Mouse (Mus musculus) liver, embryonic 11.5 days (tissue): ENCODE measurements around the gene Itpkc. TPM values are rescaled to one million over a fixed set of nuclear protein-coding genes. Genes with fewer than 3 reads are reported as not detected.

ENCODE experiments used
- ATAC-seq: fragments of 200-750 bp; cut with Nextera tagmentation; replicated peaks from 2 replicates; pipeline ENCODE4 v1.8.0; 2017; ENCODE audit warnings: moderate number of reproducible peaks, mild to moderate bottlenecking, moderate TSS enrichment, moderate library complexity; ENCODE audit not compliant: low FRiP score
- DNase-seq: peaks from one replicate; pipeline ENCODE4 v3.0.0-alpha.2; 2017; ENCODE audit warnings: low spot score
- H3K27ac ChIP-seq: fragments of 300-500 bp; sonication (generic); 2 replicates; pipeline ENCODE4 v1.5.1; 2014; ENCODE audit warnings: mild to moderate bottlenecking, low read depth, low read length, control low read depth
- H3K27me3 ChIP-seq: fragments of 300-500 bp; sonication (generic); replicated peaks from 2 replicates; pipeline ENCODE4 v1.6.1; 2014; ENCODE audit warnings: low read length, mixed read lengths; ENCODE audit not compliant: control insufficient read depth, insufficient read depth
- H3K36me3 ChIP-seq: fragments of 300-500 bp; sonication (generic); 2 replicates; pipeline ENCODE4 v1.6.1; 2014; ENCODE audit warnings: mild to moderate bottlenecking, low read length, moderate library complexity, mixed read lengths; ENCODE audit not compliant: control insufficient read depth, insufficient read depth
- H3K4me1 ChIP-seq: fragments of 300-500 bp; sonication (generic); replicated peaks from 2 replicates; pipeline ENCODE4 v1.6.1; 2014; ENCODE audit warnings: low read length, mixed read lengths; ENCODE audit not compliant: control insufficient read depth, insufficient read depth
- H3K4me2 ChIP-seq: fragments of 300-500 bp; sonication (generic); 2 replicates; pipeline ENCODE4 v1.6.1; 2014; ENCODE audit warnings: mild to moderate bottlenecking, control low read depth, moderate library complexity
- H3K4me3 ChIP-seq: fragments of 300-500 bp; sonication (generic); 2 replicates; pipeline ENCODE4 v1.5.1; 2014; ENCODE audit warnings: low read depth, low read length, control low read depth
- H3K9ac ChIP-seq: fragments of 300-500 bp; sonication (generic); 2 replicates; pipeline ENCODE4 v1.6.1; 2014; ENCODE audit warnings: low read depth, low read length, control low read depth
- H3K9me3 ChIP-seq: fragments of 300-500 bp; sonication (generic); 2 replicates; pipeline ENCODE4 v1.6.1; 2016; ENCODE audit warnings: low read length, inconsistent platforms, mixed read lengths; ENCODE audit not compliant: control insufficient read depth
- WGBS: fragments of 180-500 bp; shearing (Covaris S2); extraction: QIAGEN DNeasy Blood & Tissue Kit; methylation state at CpG from one replicate; pipeline ENCODE4 v1.1.7; 2014; 5-methylcytosine and 5-hydroxymethylcytosine counted together
- polyA plus RNA-seq: library from polyadenylated mRNA; unstranded; fragments of >200 nt; fragmentation: Nextera tagmentation; extraction: Ambion mirVana; gene quantifications from 2 replicates; pipeline ENCODE4 v1.2.1, GENCODE M21; 2014

The Itpkc gene
- polyA plus RNA-seq, 1 experiment from 2014 or later, result 3.5 TPM

DNA sequence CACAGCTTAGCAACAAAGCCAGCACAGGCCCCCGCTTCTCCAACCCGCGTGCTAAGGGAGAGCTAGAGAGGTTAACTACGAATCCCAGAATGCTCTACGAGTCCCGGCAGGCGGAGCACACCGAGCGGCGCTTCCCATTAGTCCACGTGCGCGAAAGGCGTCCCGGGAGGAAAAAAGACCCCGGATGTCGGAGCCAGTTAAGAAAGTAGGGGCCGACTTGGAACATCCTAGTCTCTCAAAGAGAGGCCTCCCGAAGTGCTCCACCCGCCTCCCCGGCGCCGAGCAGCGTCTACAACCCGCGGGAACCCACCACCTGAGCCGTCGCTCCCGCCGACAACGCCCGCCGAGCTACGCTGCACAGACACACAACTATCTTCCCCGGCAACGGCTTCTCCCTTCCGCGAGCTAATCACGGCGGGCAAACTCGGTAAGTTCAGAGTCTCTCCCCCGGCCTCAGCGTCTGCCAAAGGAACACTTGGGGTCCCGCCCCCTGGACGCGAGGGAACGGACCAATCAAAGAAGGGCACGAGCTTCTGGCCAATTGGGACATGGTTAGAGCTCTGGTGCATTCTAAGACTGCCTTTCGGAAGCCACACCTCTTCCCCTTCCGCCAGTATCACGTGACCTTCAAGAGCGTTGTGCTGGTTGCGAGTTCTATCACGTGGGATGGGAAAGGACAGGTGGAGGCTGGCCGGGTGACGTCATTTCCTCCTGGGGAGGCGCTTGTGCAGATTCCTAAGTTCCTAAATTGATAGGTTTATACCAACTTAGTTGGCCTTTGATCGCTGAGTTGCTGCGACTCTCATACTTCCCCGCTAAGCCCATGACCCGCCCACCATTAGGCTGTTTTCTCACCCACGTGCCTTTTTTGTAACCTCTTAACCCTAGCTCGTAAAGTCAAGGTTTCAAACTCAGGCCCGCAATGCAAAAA, 32.5 kb downstream of the Itpkc start, which contains the start of the genes BC024978 and Snrpa:
TSS of gene BC024978 (plus strand) at position 101 of the 931 bp plus-strand sequence.
TSS of gene Snrpa (minus strand) at position 591 of the 931 bp plus-strand sequence.
- DNase-seq, result peak; percentile 92
- H3K9me3 ChIP-seq, result no peaks in the 10 kb centered on the region
- H3K27me3 ChIP-seq, result no peaks in the 10 kb centered on the region
- H3K9ac ChIP-seq, result peak within 1 kb of the TSS; percentile 91
- peaks cover 31% of the 10 kb centered on the region for H3K36me3 ChIP-seq
- H3K27ac ChIP-seq, result peak within 1 kb of the TSS; percentile 99
- ATAC-seq, result peak; percentile 98
- H3K4me2 ChIP-seq, result peak within 1 kb of the TSS; percentile 89
- peaks cover 19% of the 10 kb centered on the region for H3K4me1 ChIP-seq
- H3K4me3 ChIP-seq, result peak within 1 kb of the TSS; percentile 78
- under 1% methylated on average over 64 of the region's 64 CpGs for WGBS

- Histone ChIP-seq H3K27me3 (no peaks in the 10 kb centered on the region), H3K9ac (no peak overlapping the region), H3K27ac (no peak overlapping the region), H3K4me3 (peak overlapping the region; percentile 20; the same call in 1 of the 2 replicates), H3K4me1 (peaks cover 19% of the 10 kb centered on the region), H3K4me2 (peak overlapping the region; percentile 89; the same call in 1 of the 2 replicates), H3K9me3 (no peaks in the 10 kb centered on the region), H3K36me3 (peaks cover 53% of the 10 kb centered on the region)
- DNase-seq, result no peak
- ATAC-seq, result no peak
- WGBS, result 77% methylated on average over 4 of the region's 4 CpGs
Measured at GRCm38 (mm10) chr7:27193731-27194130, 34.7 kb downstream of the Itpkc start.

- Histone ChIP-seq H3K4me2 (no peak overlapping the region), H3K9ac (no peak overlapping the region), H3K4me1 (peaks cover 19% of the 10 kb centered on the region), H3K4me3 (no peak overlapping the region), H3K9me3 (no peaks in the 10 kb centered on the region), H3K36me3 (peaks cover 66% of the 10 kb centered on the region), H3K27ac (no peak overlapping the region), H3K27me3 (no peaks in the 10 kb centered on the region)
- WGBS, result 95% methylated on average over 5 of the region's 5 CpGs
- ATAC-seq (no peak), DNase-seq (no peak)
Measured at GRCm38 (mm10) chr7:27192434-27192833, 36.0 kb downstream of the Itpkc start.

DNA sequence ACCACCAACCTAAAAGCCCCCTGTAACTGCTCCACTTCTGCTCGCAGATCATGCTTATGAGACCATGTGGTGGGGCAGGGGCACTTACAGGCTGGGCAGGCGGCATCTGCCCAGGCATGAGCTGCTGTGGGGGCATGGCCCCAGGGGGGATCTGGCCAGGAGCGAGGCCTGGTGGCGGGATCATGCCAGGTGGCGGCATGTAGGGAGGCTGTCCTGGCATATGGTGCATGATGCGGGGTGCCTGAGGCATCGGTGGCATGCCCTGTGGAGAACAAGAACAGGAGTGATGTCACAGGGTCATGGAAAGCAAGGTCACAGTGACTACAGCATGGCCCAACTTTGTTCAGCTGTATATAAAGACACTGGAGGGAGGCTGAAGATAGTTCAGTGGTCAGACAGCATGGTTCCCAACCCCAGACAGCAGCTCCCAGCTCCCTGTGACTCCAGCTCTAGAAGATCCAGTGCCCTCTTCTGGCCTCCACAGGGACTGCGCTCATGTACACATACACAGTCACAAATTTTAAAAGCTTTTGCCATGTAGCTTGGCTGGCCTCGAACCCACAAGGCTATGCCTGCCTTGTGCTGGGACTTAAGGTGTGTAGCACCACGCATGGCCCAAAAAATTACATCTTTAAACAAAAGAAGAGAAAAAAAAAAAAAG, 39.1 kb downstream of the Itpkc start:
- no peak overlapping the region for H3K9ac ChIP-seq
- no peak overlapping the region for H3K27ac ChIP-seq
- H3K9me3 ChIP-seq, result no peaks in the 10 kb centered on the region
- WGBS, result 98% methylated on average over 10 of the region's 10 CpGs
- no peak overlapping the region for H3K4me2 ChIP-seq
- peaks cover 91% of the 10 kb centered on the region for H3K36me3 ChIP-seq
- H3K4me3 ChIP-seq, result no peak overlapping the region
- ATAC-seq (no peak), DNase-seq (no peak)
- H3K4me1 ChIP-seq, result peaks cover 5% of the 10 kb centered on the region
- no peaks in the 10 kb centered on the region for H3K27me3 ChIP-seq

DNA sequence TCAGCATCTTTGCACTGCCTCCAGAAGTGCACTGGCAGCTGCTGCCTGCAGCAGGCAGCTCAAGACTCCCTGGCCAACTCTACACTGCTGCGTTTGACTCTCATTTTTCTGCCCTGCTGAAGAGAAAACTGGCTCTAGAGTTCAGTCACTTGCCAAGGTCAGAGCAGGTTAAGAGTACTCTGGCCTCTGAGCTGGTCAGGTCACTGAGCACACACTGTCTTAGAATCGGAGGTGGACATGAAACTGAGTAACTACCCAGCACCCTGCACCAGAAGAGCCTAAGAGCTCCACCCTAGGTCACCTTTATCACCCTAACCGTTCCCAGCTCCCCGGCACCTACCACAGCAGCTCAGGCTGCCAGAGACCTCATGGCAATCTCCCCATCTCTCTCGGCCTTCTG, 42.5 kb downstream of the Itpkc start:
- no peak overlapping the region for H3K4me3 ChIP-seq
- 91% methylated on average over 5 of the region's 5 CpGs for WGBS
- no peaks in the 10 kb centered on the region for H3K4me1 ChIP-seq
- H3K9ac ChIP-seq, result no peak overlapping the region
- H3K27ac ChIP-seq, result no peak overlapping the region
- no peak overlapping the region for H3K4me2 ChIP-seq
- H3K9me3 ChIP-seq, result no peaks in the 10 kb centered on the region
- no peaks in the 10 kb centered on the region for H3K27me3 ChIP-seq
- DNase-seq, result no peak
- H3K36me3 ChIP-seq, result peaks cover 63% of the 10 kb centered on the region
- no peak for ATAC-seq

DNA sequence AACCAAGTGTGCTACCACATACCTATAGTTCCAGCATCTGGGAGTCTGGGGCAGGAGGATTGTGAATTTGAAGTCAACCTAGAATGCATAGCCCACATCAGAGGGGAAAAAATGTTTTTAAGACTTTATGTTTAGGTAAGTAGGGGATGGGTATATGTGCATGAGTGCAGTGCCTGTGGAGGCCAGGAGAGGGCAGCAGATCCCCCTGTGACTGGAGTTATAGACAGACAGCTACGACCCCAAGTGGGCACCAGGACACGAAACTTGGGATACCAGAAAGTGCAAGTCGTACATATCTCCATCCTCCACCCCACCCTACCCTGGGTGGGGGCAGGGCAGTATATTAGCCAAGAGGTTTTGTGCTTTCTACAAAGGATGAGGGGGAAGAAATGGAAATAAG, 43.5 kb downstream of the Itpkc start:
- 38% methylated on average over 3 of the region's 3 CpGs for WGBS
- Histone ChIP-seq H3K4me2 (no peak overlapping the region), H3K27ac (no peak overlapping the region), H3K9me3 (no peaks in the 10 kb centered on the region), H3K9ac (no peak overlapping the region), H3K4me1 (peaks cover 2% of the 10 kb centered on the region; the same call in 1 of the 2 replicates), H3K27me3 (no peaks in the 10 kb centered on the region), H3K4me3 (no peak overlapping the region), H3K36me3 (peaks cover 53% of the 10 kb centered on the region)
- DNase-seq (peak; percentile 68), ATAC-seq (peak; percentile 46; the same call in 1 of the 2 replicates)

DNA sequence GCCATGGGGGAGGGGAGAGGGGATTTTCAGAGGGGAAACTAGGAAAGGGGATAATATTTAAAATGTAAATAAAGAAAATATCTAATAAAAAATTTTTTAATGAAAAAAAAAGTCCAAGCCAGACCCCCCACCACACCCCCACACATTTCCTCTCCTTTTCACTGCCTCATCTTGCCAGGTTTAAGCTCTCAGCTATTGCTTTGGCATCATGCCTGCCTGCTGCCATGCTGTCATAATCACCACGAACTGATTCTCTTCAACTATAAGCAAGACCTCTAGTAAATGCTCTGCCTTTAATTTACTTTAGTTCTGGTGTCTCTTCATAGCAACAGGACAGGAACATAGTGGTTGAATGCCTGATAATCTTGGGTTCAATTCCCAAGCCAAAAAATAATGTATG, 46.0 kb downstream of the Itpkc start:
- ATAC-seq, result no peak
- Histone ChIP-seq H3K36me3 (peaks cover 28% of the 10 kb centered on the region), H3K9ac (no peak overlapping the region), H3K9me3 (no peaks in the 10 kb centered on the region), H3K4me1 (peaks cover 8% of the 10 kb centered on the region), H3K27me3 (no peaks in the 10 kb centered on the region), H3K4me3 (no peak overlapping the region), H3K4me2 (no peak overlapping the region), H3K27ac (no peak overlapping the region)
- 93% methylated on average over 1 of the region's 1 CpGs for WGBS
- DNase-seq, result no peak

DNA sequence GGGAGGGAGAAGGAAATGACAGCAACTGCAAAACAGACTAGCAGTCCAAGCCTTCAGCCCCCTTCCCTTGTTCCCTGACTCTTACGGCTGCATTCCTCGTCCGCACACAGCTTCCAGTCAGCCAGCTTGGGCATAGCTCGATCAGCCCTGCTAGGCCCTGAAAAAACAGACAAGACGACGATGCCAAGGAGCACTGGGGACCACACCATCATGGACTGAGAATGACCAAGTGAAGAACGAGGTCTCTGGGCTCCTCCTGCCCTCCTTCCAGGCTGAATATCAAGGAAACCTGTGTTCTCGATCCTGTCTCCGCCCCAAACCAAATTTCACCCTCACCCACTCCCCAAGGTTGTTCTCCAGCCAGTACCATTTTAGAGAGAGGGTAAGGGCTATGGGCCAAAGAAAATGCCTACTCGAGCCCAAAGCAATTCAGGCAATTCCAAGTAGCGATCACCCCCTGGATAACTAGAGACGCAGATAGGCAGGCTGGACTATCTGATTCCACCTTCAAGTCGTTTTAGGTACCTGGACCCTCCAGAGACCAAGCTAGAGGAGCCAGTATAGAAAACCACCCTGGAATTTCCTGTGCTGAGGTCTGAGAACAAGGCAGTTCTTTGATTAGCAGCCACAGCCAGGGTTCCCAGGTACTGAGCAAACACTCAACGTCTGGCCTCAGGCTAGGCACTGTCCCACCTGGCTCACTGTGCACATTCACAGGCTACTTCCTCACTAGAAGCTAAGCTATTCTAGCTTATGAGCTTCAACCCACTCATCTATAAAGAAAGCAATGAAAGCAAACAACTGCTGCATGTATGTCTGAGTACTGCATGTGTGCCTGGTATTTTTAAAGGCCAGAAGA, 47.4 kb downstream of the Itpkc start, which contains the start of the genes Gm21983 and Mia:
TSS of gene Gm21983 (minus strand) at position 250 of the 859 bp plus-strand sequence.
TSS of gene Mia (minus strand) at position 321 of the 859 bp plus-strand sequence.
- H3K4me3 ChIP-seq, result no peak within 1 kb of the TSS
- H3K27ac ChIP-seq, result peak within 1 kb of the TSS; percentile 67; the same call in 1 of the 2 replicates
- ATAC-seq (no peak), DNase-seq (no peak)
- H3K4me1 ChIP-seq, result peaks cover 8% of the 10 kb centered on the region
- H3K9me3 ChIP-seq, result no peaks in the 10 kb centered on the region
- H3K9ac ChIP-seq, result no peak within 1 kb of the TSS
- H3K36me3 ChIP-seq, result peaks cover 17% of the 10 kb centered on the region
- no peak within 1 kb of the TSS for H3K4me2 ChIP-seq
- no peaks in the 10 kb centered on the region for H3K27me3 ChIP-seq
- 69% methylated on average over 14 of the region's 14 CpGs for whole genome bisulfite sequencing
